Mouse (Mus musculus) MEL (cell line): ENCODE measurements around the gene Nr2f6. TPM values are rescaled to one million over a fixed set of nuclear protein-coding genes. Genes with fewer than 3 reads are reported as not detected.

Experiments used
- DNase-seq: peaks from one replicate; pipeline ENCODE4 v3.0.0; 2011; ENCODE audit warnings: low read depth, low spot score
- H3K27ac ChIP-seq: 2 replicates; pipeline ENCODE4 v1.5.1; 2012; ENCODE audit warnings: low read depth, mild to moderate bottlenecking, control low read depth, low read length, moderate library complexity; ENCODE audit not compliant: control insufficient read depth
- H3K27me3 ChIP-seq, 2 experiments: fragments of 150-350 bp in 1 of 2; sonication (generic) in 1 of 2; 2 replicates each; pipeline ENCODE4 v1.6.1; 2012; ENCODE audit warnings: low read length in 2 of 2, mild to moderate bottlenecking in 2 of 2, improper control_type of control experiment in 1 of 2, moderate library complexity in 1 of 2; ENCODE audit not compliant: insufficient read depth in 2 of 2, control insufficient read depth in 1 of 2
- H3K36me3 ChIP-seq, 2 experiments: 2 replicates each; pipeline ENCODE4 v1.6.1; 2012 to 2014; ENCODE audit warnings: low read length in 2 of 2, improper control_type of control experiment in 1 of 2, inconsistent platforms in 1 of 2, mild to moderate bottlenecking in 1 of 2; ENCODE audit not compliant: insufficient read depth in 2 of 2, control insufficient read depth in 1 of 2
- H3K4me1 ChIP-seq, 2 experiments: fragments of 150-350 bp in 1 of 2; sonication (generic) in 1 of 2; 2 replicates each; pipeline ENCODE4 v1.6.1; 2012; ENCODE audit warnings: low read length in 2 of 2, improper control_type of control experiment in 1 of 2, mild to moderate bottlenecking in 1 of 2; ENCODE audit not compliant: insufficient read depth in 2 of 2, control insufficient read depth in 1 of 2
- H3K4me3 ChIP-seq, 2 experiments: fragments of 150-350 bp in 1 of 2; sonication (generic) in 1 of 2; 2 replicates each; pipeline ENCODE4 v1.5.1; 2012; ENCODE audit warnings: low read depth in 2 of 2, low read length in 2 of 2, mild to moderate bottlenecking in 2 of 2, moderate library complexity in 2 of 2, control low read depth in 1 of 2, improper control_type of control experiment in 1 of 2; ENCODE audit not compliant: control insufficient read depth in 1 of 2, insufficient read depth in 1 of 2
- H3K79me2 ChIP-seq: 2 replicates; pipeline ENCODE4 v1.6.1; 2012; ENCODE audit warnings: mild to moderate bottlenecking, low read length, moderate library complexity; ENCODE audit not compliant: control insufficient read depth, poor library complexity, insufficient read depth
- H3K9ac ChIP-seq: 2 replicates; pipeline ENCODE4 v1.6.1; 2012; ENCODE audit warnings: low read depth, mild to moderate bottlenecking, control low read depth, low read length, moderate library complexity; ENCODE audit not compliant: control insufficient read depth, poor library complexity, severe bottlenecking
- H3K9me3 ChIP-seq: fragments of 150-350 bp; sonication (generic); replicated peaks from 2 replicates; pipeline ENCODE4 v1.6.1; 2012; ENCODE audit warnings: mild to moderate bottlenecking, low read length, improper control_type of control experiment, moderate library complexity; ENCODE audit not compliant: insufficient read depth
- BHLHE40 ChIP-seq: IDR thresholded peaks from 2 replicates; pipeline ENCODE4 v1.6.1; 2012; ENCODE audit warnings: low read depth, mild to moderate bottlenecking, inconsistent platforms, low read length, improper control_type of control experiment, borderline replicate concordance
- CHD1 ChIP-seq: IDR thresholded peaks from 2 replicates; pipeline ENCODE4 v1.6.1; 2012; ENCODE audit warnings: low read depth, mild to moderate bottlenecking, inconsistent platforms, low read length, improper control_type of control experiment
- CHD2 ChIP-seq: IDR thresholded peaks from 2 replicates; pipeline ENCODE4 v1.6.1; 2011; ENCODE audit warnings: low read length, improper control_type of control experiment
- CTCF ChIP-seq, 3 experiments: IDR thresholded peaks in 2 of 3; conservative IDR thresholded peaks in 1 of 3; 2 replicates each; pipeline ENCODE4 v1.5.1; 2011 to 2012; ENCODE audit warnings: low read length in 3 of 3, low read depth in 2 of 3, mild to moderate bottlenecking in 2 of 3, improper control_type of control experiment in 1 of 3, inconsistent platforms in 1 of 3, mixed read lengths in 1 of 3, moderate library complexity in 1 of 3; ENCODE audit not compliant: control insufficient read depth in 1 of 3, insufficient read depth in 1 of 3, poor library complexity in 1 of 3, severe bottlenecking in 1 of 3
- ELF1 ChIP-seq: IDR thresholded peaks from 2 replicates; pipeline ENCODE4 v1.6.1; 2014; ENCODE audit warnings: low read depth, mild to moderate bottlenecking, inconsistent platforms, low read length, improper control_type of control experiment, moderate library complexity
- EP300 ChIP-seq, 2 experiments: IDR thresholded peaks; 2 replicates each; pipeline ENCODE4 v1.6.1; 2011; ENCODE audit warnings: improper control_type of control experiment in 2 of 2, low read length in 2 of 2, low read depth in 1 of 2, mild to moderate bottlenecking in 1 of 2
- ETS1 ChIP-seq: IDR thresholded peaks from 2 replicates; pipeline ENCODE4 v1.6.1; 2012; ENCODE audit warnings: low read depth, mild to moderate bottlenecking, inconsistent platforms, low read length, improper control_type of control experiment, moderate library complexity
- HCFC1 ChIP-seq: IDR thresholded peaks from 2 replicates; pipeline ENCODE4 v1.6.1; 2012; ENCODE audit warnings: low read depth, mild to moderate bottlenecking, inconsistent platforms, low read length, improper control_type of control experiment, moderate library complexity
- KAT2A ChIP-seq: conservative IDR thresholded peaks from 2 replicates; pipeline ENCODE4 v1.6.1; 2012; ENCODE audit warnings: low read depth, low read length, improper control_type of control experiment, inconsistent platforms
- MAFK ChIP-seq: IDR thresholded peaks from 2 replicates; pipeline ENCODE4 v1.6.1; 2011; ENCODE audit warnings: low read depth, mild to moderate bottlenecking, low read length, improper control_type of control experiment, borderline replicate concordance
- MAX ChIP-seq: IDR thresholded peaks from 2 replicates; pipeline ENCODE4 v1.6.1; 2011; ENCODE audit warnings: low read length, improper control_type of control experiment
- MEF2A ChIP-seq: IDR thresholded peaks from 2 replicates; pipeline ENCODE4 v1.6.1; 2014; ENCODE audit warnings: low read depth, mild to moderate bottlenecking, inconsistent platforms, low read length, improper control_type of control experiment; ENCODE audit not compliant: poor library complexity, insufficient replicate concordance, severe bottlenecking; ENCODE audit errors: extremely low read depth
- MXI1 ChIP-seq: IDR thresholded peaks from 2 replicates; pipeline ENCODE4 v1.6.1; 2011; ENCODE audit warnings: mild to moderate bottlenecking, low read depth, low read length, improper control_type of control experiment
- MYB ChIP-seq: IDR thresholded peaks from 2 replicates; pipeline ENCODE4 v1.6.1; 2011; ENCODE audit warnings: mild to moderate bottlenecking, low read depth, low read length, improper control_type of control experiment
- POLR2AphosphoS2 ChIP-seq: IDR thresholded peaks from 2 replicates; pipeline ENCODE4 v1.6.1; 2011; ENCODE audit warnings: low read length, improper control_type of control experiment
- POLR2AphosphoS5 ChIP-seq: IDR thresholded peaks from 2 replicates; pipeline ENCODE4 v1.6.1; 2012; ENCODE audit warnings: low read depth, borderline replicate concordance, mild to moderate bottlenecking, inconsistent platforms, low read length, moderate library complexity, mixed read lengths
- RAD21 ChIP-seq: IDR thresholded peaks from 2 replicates; pipeline ENCODE4 v1.6.1; 2011; ENCODE audit warnings: mild to moderate bottlenecking, low read depth, low read length, improper control_type of control experiment
- SIN3A ChIP-seq: IDR thresholded peaks from 2 replicates; pipeline ENCODE4 v1.6.1; 2012; ENCODE audit warnings: low read length, improper control_type of control experiment, inconsistent platforms
- SMC3 ChIP-seq: IDR thresholded peaks from 2 replicates; pipeline ENCODE4 v1.6.1; 2011; ENCODE audit warnings: low read depth, low read length, improper control_type of control experiment
- TBP ChIP-seq: IDR thresholded peaks from 2 replicates; pipeline ENCODE4 v1.8.0; 2011; ENCODE audit warnings: low read depth, low read length, improper control_type of control experiment
- TCF12 ChIP-seq: IDR thresholded peaks from 2 replicates; pipeline ENCODE4 v1.6.1; 2014; ENCODE audit warnings: low read depth, mild to moderate bottlenecking, inconsistent platforms, low read length, improper control_type of control experiment, moderate library complexity
- UBTF ChIP-seq: IDR thresholded peaks from 2 replicates; pipeline ENCODE4 v1.6.1; 2012; ENCODE audit warnings: low read depth, mild to moderate bottlenecking, inconsistent platforms, low read length, improper control_type of control experiment, moderate library complexity, borderline replicate concordance; ENCODE audit not compliant: insufficient read depth
- USF1 ChIP-seq: IDR thresholded peaks from 2 replicates; pipeline ENCODE4 v1.6.1; 2014; ENCODE audit warnings: low read depth, mild to moderate bottlenecking, inconsistent platforms, low read length, improper control_type of control experiment, moderate library complexity
- USF2 ChIP-seq, 2 experiments: IDR thresholded peaks; 2 replicates each; pipeline ENCODE4 v1.6.1; 2011 to 2012; ENCODE audit warnings: improper control_type of control experiment in 2 of 2, low read length in 2 of 2, borderline replicate concordance in 1 of 2, inconsistent platforms in 1 of 2, low read depth in 1 of 2, mild to moderate bottlenecking in 1 of 2; ENCODE audit not compliant: insufficient read depth in 1 of 2
- ZNF384 ChIP-seq: IDR thresholded peaks from 2 replicates; pipeline ENCODE4 v1.6.1; 2012; ENCODE audit warnings: low read depth, mild to moderate bottlenecking, inconsistent platforms, low read length, improper control_type of control experiment
- polyA plus RNA-seq, 2 experiments: library from polyadenylated mRNA; stranded (reverse) in 1 of 2; unstranded in 1 of 2; fragments of >175 nt in 1 of 2; fragments of >200 nt in 1 of 2; gene quantifications; 2 replicates each; pipeline versions ENCODE4 v1.2.1 to v1.2.4; 2012; ENCODE audit warnings: low replicate concordance in 2 of 2, low read depth in 1 of 2; ENCODE audit not compliant: insufficient read length in 2 of 2, insufficient read depth in 1 of 2, missing spikeins in 1 of 2
- total RNA-seq: library from RNA; depleted of rRNA; stranded (reverse); fragments of 300-350 nt; gene quantifications from 2 replicates; pipeline ENCODE4 v1.2.3, GENCODE M21; 2012

The Nr2f6 gene
- total and polyA plus RNA-seq, 3 experiments: 29.6 to 48.3 TPM; not detected in 1

GRCm38 (mm10) chr8:71379008-71379407 is 2.8 kb downstream of the Nr2f6 start:
- TF ChIP-seq SMC3 (no peak), TBP (no peak), ETS1 (no peak), POLR2AphosphoS5 (no peak), MAFK (no peak), CHD1 (no peak), SIN3A (no peak), KAT2A (no peak), POLR2AphosphoS2 (no peak)
- Histone ChIP-seq H3K9ac (no peak overlapping the region), H3K9me3 (no peaks in the 10 kb centered on the region), H3K27ac (no peak overlapping the region), H3K4me1 (peaks cover 0 to 8% of the 10 kb centered on the region in 2 experiments; a peak in 2 of 4 replicates), H3K79me2 (peaks cover 10% of the 10 kb centered on the region), H3K36me3 (no peaks in the 10 kb centered on the region; a peak in 1 of 4 replicates), H3K27me3 (no peaks in the 10 kb centered on the region), H3K4me3 (no peak overlapping the region)
- no peak for DNase-seq

DNA sequence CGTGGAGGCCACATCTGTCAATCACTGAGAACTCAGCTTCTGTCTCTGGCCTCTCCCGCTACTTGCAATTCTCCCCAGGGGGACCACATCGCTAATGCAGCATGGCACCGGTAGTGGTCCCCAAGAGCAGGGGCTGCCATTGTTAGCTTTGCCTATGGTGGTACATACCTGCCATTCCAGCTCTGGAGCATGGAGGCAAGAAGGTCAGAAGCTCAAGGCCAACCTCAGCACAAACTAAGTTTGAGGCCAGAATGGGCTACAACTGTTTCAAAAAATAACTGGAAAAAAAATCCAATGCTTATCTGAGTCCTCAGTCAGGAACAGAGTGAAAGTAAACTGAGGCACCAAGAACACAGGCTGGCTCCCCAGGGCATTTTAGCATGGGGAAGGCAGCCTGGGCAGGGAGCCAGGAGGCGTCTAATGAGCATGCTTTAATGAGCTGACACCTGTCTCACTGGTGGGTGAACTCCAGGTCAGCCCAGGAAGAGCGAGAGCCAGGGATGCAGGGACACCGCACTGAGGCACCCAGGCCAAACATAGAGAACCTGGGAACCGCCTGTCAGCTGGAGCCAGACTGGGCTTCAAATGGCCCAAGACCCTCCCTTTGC is 5.2 kb downstream of the Nr2f6 start:
- H3K4me3 ChIP-seq: no peak overlapping the region
- H3K4me1 ChIP-seq: peaks cover 0 to 8% of the 10 kb centered on the region in 2 experiments; a peak in 2 of 4 replicates
- no peak overlapping the region for H3K9ac ChIP-seq
- H3K36me3 ChIP-seq: no peaks in the 10 kb centered on the region
- TF ChIP-seq RAD21 (no peak), HCFC1 (no peak), MXI1 (no peak), ZNF384 (no peak), MYB (no peak), EP300 (IDR thresholded peaks at IDR 0.05; ENCODE audit: low read depth in 1 of 2, low read length in 2 of 2) (no peak), BHLHE40 (no peak), TCF12 (no peak), MAX (no peak), MEF2A (no peak), ELF1 (no peak), CHD2 (no peak), USF2 (IDR thresholded peaks at IDR 0.05; ENCODE audit: borderline replicate concordance in 1 of 2, insufficient read depth in 1 of 2, low read depth in 1 of 2, low read length in 2 of 2) (no peak), CTCF (IDR thresholded peaks at IDR 0.05 in 2 of 3, conservative IDR thresholded peaks at IDR 0.05 in 1 of 3; ENCODE audit: control insufficient read depth in 1 of 3, insufficient read depth in 1 of 3, low read depth in 2 of 3, low read length in 3 of 3, poor library complexity in 1 of 3, severe bottlenecking in 1 of 3) (no peak), USF1 (no peak), UBTF (no peak), CHD1 (no peak)
- peaks cover 9% of the 10 kb centered on the region for H3K79me2 ChIP-seq
- H3K9me3 ChIP-seq: no peaks in the 10 kb centered on the region
- no peaks in the 10 kb centered on the region for H3K27me3 ChIP-seq
- H3K27ac ChIP-seq: no peak overlapping the region
- no peak for DNase-seq
